Mouse (Mus musculus) adrenal gland, adult 8-10 months (tissue): ENCODE data around the gene Ankrd37. TPM values are rescaled to one million over a fixed set of nuclear protein-coding genes. Genes with fewer than 3 reads are reported as not detected.

Experiments
- DNase-seq: peaks from one replicate; pipeline ENCODE4 v3.0.0; 2022
- total RNA-seq, 4 experiments: library from RNA; stranded (reverse); gene quantifications; 2 replicates each; pipeline ENCODE4 v1.2.4; 2022

Gene Ankrd37
- 1 to 10 TPM in 2 of 4 experiments, under 1 TPM in 1, not detected in 1; 0.89 to 2.2 (median 1.1) TPM for total RNA-seq

DNA sequence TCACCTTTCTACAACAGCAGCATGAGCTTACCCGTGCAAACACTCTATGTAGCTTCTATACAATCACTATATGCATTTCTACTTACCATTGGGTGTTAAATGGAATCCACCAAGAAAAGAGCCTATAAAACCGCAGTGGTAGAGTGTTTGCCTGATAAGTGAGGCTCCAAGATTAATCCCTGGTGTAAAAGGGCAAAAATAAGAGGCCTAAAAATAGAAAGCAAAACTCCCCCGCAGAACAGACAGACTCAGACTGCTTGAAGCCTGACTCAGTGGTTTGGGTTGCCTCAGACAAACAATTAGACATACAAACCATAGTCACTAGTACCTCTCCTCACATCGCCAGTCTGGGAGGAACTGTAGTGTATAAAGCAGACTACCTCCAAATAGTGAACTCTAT lies at the start of gene Ankrd37:
Ankrd37 (minus strand) TSS at position 112 of the 400 bp plus-strand sequence.
- DNase-seq = no peak

DNA sequence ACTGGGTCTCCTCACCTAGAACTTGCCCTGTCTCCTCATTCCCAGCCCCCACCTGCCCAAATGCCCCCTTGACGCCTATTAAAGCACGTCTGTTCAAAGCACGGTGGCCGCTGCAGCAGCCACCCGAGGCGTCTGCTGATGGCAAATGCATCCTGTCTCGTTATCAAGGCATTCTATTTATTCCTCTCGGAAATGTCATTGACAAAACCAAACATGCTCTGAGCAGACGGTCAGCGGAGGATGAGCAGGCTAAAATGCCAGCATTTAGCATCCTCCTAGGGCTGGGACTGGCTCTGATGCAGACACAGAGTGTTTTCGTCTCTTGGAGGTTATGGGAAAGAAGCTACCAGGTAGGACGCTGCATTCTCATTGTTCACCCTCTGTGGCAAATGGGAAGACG lies 34.8 kb upstream of the Ankrd37 start:
- DNase-seq = no peak

DNA sequence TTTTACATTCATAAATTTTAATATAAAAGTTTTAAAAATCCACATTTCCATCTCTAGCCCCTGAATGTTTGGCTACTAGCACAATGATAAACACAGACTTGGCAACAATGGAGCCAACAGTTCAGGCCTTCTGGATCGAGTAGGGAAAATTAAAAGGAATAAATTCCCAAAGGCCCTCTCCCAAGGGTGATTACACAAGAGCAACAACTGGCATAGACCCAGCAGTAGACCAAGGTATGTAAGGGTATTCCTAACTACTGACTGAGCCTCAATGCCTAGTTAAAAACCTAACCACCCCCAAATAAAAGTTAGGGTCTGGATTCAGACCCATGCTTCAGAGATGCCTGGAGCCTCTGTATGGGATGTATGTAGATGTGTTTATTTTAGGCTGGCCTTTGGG lies 34.2 kb upstream of the Ankrd37 start:
- no peak for DNase-seq

DNA sequence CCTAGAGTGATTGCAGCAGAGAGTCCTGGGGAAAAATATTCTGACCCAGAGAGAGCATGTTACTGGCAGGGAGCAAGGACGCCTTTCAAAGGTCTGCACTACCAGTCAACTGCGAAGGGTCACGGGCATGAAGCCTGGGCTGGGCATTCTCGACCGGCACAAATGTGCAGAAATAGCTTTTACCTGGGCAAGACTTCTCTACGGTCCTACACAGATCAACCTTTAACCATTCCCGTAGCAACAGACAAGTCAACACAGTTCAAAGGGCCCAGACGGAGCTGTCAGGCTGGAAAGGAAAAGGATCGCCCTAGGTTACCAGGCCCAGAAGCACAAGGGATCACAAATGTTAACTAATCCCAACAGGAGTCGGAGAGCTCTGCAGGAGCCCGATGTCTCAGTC lies 30.7 kb upstream of the Ankrd37 start:
- DNase-seq = no peak

DNA sequence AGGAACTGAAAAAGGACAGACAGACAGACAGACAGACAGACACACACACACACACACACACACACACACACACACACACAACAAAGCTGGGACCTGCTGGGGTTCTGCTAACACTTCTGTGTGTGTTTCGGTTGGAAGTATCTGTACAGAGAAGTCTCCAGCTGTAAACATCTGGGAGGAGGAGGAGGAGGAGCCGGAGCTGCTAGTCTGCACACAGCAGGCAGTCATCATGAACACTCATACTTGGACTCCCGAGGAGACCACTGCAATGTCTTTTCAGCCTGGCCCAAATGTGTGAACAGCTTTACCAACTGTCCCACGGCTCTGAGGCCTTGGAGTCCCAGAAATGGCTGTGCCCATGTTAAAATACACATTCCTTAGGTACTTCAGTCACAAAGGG lies 18.9 kb upstream of the Ankrd37 start:
- DNase-seq = no peak

DNA sequence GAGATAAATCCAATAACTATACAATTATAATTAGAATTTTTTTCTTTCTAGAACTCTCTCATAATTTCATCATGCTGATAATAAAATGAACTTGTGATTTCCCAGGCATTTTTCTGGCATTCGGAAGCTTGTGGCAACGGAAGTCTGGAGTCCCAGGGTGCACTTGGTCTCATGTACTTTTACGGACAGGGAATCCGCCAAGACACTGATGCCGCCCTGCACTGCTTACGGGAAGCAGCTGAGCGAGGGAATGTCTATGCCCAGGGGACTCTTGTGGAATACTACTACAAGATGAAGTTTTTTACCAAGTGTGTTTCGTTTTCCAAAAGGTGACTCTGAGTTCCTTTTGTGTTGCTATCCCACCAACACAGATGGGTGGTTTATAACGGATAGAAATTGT lies 17.3 kb upstream of the Ankrd37 start:
- DNase-seq = no peak

DNA sequence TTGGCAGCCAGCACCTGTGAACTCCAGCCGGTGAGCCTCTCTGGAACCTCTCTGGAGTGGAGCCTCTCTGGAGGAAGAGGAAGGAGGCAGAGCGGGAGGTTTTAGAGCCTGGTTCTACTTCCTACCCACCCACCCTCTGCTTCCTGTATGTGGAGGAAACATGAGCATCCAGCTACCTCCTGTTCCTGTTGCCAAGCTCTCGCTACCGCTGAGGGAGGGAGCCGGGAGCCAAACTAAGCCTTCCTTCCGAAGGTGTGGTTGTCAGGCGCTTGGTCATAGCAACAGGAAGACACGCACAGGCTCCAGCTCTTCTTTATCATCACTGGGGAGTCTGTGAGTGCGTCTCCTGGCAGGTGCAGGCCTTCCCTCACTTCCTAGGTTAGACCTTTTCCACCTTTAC lies 16.7 kb upstream of the Ankrd37 start:
- no peak for DNase-seq

DNA sequence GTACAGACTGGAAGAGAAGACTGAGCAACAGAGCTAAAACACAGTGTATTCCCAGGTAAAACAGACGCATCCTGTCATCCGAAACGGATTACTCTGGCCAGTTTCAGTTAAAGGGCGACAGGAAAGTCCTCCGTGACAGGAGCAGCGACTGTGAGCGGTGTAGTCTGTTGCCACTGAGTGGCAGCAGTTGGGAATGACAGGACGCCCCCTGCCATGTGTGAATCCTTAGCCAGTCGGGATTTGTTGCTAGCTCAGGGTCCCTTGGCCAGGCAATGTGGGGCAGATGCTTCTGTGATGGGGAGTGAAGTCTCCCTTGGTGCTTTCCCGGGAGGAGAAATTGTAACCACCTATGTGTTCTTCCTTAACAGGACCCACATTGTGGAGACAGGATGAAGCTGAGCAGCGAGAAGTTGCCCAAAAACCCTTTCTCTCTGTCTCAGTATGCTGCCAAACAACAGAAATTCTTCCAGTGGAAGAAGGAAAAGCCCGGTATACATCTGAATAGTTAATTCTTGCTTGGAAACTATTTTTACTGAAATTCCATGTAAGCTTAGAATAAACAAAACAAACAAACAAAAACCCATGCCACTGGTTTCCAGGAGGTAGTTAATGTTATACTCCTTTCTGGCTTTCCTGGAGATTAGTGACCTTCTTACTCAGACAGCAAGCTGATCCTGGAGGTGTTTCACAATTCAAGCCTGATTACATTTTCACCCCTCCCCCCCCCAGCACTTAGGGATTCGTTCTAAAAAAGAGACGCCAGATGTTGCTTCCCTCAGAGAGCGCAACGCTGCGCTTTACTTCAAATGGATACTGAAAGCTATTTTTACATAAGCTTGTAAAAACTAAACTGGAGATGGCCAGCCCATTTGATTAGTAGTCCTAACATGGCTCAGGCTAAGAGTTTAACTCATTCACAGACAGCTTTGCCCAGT lies 5.5 kb upstream of the Ankrd37 start:
- no peak for DNase-seq

DNA sequence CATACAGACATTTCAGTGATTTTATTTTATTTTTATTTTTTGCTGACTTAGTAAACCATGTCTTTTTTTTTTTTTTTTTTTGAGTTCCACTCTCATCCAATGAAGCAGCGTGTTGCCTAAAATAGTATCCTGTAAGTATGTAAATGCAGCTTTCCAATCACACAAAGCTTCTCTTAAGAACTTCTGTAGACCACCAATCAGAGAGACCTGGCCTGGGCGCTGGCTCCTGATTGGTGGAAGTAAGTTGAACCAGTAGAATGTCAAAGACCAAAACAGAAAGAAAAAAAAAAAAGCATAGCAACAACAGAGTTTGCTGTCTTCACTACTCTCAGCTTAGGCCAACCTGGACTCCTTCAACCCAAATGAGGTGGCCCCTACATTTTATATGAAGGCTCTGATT lies 4.8 kb upstream of the Ankrd37 start:
- no peak for DNase-seq

DNA sequence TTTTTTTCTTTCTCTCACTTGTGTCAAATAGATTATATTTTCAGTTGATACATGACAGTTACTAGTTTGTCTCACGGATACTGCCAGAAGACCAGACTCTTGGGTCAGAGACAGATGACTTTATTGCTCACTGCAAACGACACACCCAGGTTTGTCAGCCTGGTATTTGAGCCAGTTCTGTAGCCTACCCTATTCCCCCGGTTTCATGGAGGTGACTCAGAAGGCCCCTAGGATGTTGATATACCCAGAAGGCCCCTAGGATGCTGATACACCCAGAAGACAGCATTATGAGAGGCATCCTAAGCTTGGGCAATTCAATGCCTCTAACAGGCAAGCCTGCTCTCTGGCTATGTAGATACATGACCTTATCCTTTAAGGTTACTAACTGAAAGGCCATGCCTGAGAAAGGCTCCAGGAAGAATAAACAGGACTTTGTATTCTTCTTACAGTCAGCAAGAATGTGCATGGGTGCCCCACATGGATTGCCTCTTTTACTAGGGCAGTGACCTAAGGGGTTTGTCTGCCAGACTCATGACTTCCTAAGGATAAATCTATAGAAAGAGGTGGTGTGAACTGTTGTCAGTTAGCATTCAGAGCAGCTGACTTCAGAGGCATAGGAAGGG lies 1.7 kb upstream of the Ankrd37 start:
- no peak for DNase-seq

DNA sequence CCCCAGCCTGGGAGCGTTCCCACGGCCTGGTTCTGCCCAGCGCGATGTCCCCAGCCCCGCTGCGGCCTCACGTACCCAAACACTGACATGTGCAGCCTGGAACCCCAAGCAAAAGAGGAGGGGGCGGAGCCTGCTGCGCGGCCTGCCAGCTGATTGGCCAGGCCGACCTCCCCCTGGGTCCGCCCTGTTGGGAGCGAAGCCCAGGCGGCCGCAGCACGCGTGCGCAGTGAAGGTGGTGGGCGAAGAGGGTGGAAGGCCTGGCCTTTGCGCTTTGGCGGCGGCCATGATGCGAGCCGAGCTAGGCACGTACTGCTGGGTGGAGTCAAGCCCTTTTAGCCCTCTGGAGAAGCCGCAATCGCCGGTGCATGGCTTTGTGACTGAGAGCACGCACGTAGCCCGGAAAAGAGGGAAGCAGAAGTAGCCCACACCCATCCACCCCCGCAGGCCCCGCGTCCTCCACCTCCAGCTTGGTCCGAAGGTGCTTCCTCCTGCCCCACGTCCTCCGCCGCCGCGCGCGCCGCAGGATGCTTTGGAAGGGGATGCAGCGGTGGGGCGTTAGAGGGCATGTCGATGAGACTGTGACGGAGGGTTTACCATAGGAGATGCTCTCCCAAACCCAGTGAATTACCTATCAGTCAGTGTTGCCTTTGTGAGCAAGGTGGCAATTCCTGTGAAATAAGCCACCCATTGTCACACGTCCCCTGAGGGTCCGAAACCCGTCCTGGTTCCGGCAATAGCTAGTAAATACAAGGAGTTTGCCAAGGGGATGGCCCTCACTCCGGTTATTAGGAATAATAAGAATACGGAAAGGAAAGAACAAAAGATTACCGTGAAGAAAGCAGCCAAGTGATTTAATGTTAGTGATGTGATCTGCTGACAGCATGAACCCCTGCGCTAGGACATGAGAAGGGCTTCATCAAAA lies 5.5 kb downstream of the Ankrd37 start:
- DNase-seq = peak; percentile 98

DNA sequence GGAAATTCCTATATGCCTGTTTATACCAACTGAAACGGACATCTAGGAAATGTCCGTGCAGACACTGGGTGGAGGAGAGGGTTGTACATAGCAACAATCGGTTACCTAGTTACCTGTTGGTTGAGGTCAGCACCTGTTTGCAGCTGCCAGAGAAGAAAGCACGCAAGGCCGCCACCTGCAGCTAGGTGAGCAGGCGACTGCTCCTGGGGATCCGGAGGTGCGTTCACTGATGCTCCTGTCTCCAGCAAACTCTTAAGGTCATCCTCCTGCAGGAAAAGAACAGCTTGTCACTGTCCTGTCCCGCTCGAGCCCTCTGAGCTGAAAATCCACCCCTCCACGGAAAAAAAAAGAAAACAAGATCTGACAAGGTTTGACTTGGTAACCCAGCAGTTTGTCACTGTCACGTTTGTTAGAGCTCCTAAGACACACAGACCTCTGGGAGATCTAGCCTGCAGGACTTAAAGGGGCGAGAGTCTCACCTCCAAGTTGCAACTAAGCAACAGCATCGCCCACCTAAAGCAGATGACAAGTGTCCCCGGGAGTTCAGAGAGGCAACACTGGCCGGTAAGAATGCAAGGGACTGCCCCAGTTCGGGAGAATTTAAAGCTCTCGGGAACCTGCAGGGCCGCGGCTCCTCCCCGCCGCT lies 6.2 kb downstream of the Ankrd37 start, which contains the start of gene Lrp2bp:
Lrp2bp (plus strand) TSS at position 166 of the 646 bp plus-strand sequence.
- peak; percentile 10 for DNase-seq

DNA sequence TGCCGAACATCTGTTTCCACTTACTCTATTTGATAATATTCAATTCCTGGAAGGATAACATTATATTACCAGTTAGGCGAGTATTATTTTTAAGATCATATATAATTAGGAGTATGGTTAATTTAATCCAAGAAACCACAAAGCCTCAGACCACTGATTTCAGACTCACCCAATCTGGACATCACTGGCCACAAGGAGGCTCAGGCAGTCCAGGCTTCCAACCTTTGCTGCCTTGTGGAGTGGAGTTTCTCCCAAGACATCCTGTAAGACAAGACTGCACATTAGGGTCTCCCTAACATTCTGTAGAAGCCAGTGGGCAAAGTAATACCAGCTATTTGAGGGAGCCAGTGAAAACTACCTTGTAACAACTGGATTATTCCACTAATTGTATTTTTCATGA lies 7.3 kb downstream of the Ankrd37 start:
- no peak for DNase-seq

DNA sequence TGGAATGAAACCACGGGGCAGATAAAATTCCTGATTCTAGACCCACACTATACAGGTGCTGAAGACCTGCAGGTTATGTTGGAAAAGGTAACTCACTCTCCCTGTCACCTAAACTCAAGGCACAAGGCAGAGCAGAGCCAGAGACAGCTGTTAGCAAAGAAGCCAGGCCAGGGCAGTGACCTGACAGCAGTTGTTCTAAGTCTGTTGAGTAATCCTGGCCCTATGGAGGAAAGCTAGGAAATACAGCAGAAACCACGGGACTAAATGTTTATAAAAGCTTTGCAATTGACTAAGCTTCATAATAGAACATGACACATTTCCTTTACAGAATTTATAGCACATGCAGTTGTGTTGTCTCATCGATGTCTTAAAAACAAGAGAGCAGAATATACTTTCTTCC lies 9.9 kb downstream of the Ankrd37 start:
- no peak for DNase-seq

DNA sequence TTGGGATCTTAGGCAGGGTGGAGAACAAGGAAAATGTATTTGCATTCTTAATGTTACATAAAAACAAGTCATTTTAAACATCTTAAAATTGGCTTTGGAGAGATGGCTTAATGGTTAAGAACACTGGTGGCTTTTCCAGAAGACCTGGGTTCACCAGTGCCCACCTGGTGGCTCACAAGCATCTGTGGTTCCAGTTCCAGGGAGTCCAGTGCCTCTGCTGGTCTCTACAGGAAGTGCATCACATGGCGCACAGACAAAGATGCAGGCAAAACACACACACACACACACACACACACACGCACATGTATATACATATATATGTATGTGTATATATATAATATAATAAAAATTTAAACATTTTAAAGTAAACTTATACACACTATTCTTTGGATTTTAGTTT lies 11.4 kb downstream of the Ankrd37 start:
- no peak for DNase-seq

DNA sequence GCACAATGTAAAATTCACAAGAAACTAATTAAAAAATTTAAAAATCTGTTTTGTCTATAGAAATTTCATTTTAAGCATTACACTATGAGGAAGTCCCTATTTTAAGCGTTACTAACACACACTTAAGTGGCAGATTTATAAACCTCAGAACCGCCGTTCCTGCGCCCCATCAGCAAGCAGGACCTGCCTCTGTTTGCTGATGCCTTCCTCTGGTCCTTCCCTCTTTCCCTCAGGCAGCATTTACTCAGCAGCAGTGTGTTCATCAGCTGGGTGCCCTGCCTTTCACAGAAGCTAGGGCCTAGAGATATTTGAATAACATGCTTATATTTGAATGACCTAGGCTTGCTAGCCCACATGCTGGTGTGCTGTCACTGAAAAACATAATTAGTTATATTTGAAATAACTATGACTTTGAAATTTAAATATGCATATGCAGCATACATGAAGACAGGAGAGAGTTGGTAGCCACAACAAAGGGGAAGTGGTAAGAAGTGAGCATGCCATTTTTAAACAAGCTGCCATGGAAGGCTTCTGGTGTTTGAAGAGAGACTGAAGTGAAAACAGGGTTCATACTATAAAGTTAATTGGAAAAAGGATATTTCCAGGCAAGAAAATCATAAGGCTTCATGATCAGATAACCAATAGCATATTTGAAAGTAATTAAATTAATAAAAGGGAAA lies 14.7 kb downstream of the Ankrd37 start:
- DNase-seq = no peak

DNA sequence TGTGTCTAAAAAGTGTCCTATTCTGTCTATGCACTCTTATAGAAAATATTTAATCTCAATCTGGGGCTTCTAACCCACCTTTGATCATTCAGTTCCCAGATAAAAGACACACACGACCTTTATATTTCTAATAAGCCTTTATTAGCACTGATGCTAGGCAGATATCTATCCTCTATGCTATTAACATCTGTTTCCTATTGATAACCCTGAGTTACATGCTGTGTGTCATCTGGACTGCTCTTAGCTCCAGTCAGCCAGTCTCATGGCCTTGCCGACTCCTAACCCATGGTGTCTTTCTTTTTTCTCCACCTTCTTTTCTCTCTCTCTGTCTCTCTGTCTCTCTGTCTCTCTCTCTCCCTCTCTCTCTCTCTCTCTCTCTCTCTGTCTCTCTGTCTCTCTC lies 17.3 kb downstream of the Ankrd37 start:
- DNase-seq = no peak

DNA sequence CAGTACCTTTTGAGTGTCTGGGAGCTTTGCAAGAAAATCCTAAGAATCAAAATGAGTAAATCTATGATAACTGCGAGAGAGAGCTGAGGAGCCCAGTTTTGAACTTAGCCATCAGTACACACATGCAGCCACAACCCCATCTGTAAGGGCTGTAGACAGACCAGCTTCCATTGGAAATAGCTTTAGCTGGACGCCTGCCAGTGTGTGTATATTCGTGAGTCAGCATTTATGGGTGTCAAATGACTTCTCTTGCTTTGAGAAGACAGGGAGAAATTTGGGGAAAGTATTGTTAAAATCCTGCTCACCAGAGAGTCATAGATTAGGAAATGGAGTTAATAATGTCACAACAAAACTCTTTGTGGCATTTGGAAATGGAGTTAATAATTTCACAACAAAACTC lies 18.8 kb downstream of the Ankrd37 start:
- no peak for DNase-seq

DNA sequence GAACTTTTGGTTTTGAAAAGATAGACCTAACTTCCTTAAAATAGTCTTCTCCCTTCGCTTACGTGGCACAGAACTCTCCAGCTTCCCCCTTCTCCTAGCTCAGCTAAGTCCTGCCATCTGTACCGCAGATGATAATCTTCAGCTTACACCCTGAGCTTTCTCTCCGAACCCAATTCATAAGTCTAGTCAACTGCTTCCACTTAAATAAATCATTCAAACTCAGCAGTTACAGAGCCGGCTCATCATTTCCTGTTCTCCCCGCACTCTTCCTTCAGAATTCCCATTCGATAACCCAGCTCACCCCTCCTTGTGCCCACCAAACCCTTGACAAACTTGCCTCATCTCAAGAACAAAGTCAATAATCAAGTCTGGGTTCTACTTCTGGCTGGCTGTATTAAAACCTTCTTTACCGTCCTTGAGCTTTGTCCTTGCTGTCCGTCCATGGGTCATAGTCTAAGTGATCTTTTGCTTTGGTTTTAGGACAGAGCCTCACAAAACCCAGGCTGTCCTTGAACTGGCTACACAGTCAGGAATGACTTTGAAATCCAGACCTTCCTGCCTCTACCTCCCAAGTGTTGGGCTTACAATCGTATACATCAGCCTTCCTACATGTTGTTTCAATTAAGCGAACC lies 29.6 kb downstream of the Ankrd37 start:
- DNase-seq = no peak

DNA sequence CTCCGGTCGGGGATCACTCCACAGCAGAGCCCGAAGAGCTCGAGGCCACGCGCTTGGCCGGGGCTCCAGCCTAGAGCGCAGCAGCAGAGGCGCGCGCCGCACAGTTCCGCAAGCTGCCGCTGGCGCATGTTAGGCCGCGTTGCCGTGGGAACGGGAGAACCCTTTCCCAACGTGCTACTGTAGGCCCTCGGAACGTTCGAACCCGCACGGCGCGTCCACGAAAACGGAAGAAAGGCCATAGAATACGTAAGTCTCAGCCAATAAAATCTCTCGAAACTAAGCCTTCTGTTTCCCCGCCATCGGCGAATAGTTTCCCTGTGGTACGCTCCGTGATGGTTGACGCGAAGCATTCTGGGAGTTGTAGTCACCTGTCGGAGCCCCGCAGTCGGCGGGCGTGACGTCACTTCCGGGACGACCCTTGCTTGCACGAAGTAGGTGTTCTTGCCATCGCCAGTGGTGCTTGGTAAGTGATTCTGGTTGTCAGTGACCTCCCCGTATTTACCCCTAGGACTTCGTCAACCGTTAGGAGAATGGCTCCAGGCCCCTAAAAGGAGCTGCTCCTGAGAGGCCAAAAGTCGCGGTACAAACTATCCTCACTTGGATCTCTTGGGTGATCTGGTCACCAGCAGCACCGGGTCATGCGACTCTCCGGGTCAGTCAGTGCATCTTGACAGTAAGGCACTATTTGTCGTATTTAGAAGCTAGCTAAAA lies 30.2 kb downstream of the Ankrd37 start, which contains the start of the genes 1700029J07Rik and Ufsp2:
1700029J07Rik (minus strand) TSS at position 127 of the 711 bp plus-strand sequence.
Ufsp2 (plus strand) TSS at position 403 of the 711 bp plus-strand sequence.
- DNase-seq = peak; percentile 96
